Mouse (Mus musculus) testis, postnatal 10 days (tissue): Measurements from ENCODE around the gene Abi1.
"Not testable (repeated sequence)": the region's sequence is repeated elsewhere in the genome, so short reads cannot be mapped to it uniquely, and the experiment has no call there.

Experiments
- DNase-seq: peaks from one replicate; pipeline ENCODE4 v3.0.0; 2021; ENCODE audit warnings: low spot score

The Abi1 gene

GRCm38 (mm10) chr2:22961681-22962080, 78.4 kb downstream of the Abi1 start:
- no peak for DNase-seq

DNA sequence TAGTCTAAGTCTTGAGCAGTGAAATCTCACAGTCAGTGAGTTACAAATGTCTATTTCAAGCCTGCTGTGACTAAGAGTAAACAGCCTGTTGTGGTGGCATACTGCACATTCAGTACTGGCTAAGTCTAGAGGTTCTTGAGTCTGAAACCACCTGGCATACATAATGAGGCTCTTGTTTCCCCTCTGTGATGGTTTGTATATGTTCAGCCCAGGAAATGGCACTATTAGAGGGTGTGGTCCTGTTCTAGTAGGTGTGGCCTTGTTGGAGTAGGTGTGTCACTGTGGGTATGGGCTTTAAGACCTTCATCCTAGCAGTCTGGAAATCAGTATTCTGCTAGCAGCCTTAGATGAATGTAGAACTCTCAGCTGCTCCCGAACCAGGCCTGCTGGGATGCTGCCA, 82.6 kb downstream of the Abi1 start:
- no peak for DNase-seq

GRCm38 (mm10) chr2:22955914-22956313, 84.1 kb downstream of the Abi1 start:
- DNase-seq = no peak

DNA sequence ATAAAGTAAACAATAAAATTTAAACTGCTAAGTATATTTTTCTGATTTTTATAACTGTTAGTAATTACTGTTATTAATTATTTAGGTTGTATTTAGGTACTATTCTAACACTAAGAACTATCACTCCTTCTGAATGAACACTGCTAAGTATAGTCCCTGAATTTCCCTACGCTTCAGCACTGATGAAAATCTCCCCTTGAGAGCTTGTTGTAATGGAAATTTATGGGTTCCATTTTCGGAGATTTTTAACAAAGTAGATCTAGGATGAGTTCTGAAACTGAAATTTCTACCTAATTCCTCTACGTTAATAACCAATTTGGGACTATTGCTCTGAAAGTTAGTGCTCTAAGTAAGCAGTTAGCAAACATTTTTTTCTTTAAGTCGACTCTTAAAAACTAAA, 85.8 kb downstream of the Abi1 start:
- DNase-seq = no peak

- no peak for DNase-seq
These were observed 90.1 kb downstream of the Abi1 start for GRCm38 (mm10) chr2:22949956-22950355.

GRCm38 (mm10) chr2:22933556-22933955, 106.5 kb downstream of the Abi1 start:
- DNase-seq = no peak

- DNase-seq = no peak
These were observed 111.8 kb downstream of the Abi1 start for GRCm38 (mm10) chr2:22928259-22928658.

- not testable (repeated sequence) for DNase-seq
These were observed 114.1 kb downstream of the Abi1 start for GRCm38 (mm10) chr2:22925911-22926310.

- DNase-seq = no peak
These were observed 121.4 kb downstream of the Abi1 start for GRCm38 (mm10) chr2:22918651-22919050.

GRCm38 (mm10) chr2:22914421-22914820, 125.6 kb downstream of the Abi1 start:
- no peak for DNase-seq

- no peak for DNase-seq
These were observed 136.1 kb downstream of the Abi1 start for GRCm38 (mm10) chr2:22903947-22904346.

DNA sequence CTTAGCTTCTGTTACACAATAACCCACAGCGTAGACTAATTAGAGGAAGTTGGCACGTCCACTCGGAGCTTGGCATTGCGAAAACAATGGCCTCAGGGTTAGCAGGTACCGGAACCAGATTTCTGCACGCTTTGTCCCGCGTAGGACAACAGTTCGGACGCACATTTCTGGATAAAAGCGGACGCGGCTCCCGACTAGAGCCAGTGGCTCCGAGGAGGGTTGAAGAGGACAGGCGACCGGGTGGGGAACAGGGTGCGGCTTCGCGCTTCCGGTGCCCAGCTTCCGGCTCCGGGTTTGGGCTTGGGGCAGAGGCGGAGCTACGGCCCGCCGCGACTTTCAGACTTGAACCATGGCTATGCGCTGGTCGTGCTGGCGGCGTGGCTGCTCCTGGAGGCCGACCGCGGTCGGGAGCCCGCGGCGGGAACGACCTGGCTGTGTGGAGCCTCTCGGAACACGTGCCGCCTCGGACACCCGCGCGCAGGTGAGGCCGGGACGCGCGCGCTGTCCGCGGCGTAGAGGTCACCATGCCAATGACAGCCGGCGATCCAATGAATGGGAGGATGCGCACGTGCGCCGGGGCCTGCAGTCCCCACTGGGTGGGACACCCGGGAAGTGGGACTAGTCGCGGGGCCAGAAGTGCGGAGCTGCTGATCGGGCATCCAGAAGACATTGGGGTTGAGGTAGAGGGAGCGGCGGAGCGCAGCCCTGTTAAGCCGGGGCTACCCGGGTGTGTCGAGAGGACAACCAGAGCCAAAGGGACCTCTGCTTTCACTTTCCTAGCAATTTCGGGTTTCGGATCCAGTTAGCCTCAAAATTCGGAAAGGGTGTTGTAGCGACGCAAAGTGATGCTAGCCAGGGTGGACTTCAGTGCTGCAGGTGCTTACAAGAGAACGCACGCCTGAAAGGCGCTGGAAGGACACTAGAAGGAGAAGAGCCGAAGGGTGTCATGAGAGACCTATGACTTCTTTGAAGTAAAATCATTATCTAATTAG, 144.5 kb downstream of the Abi1 start, which contains the start of gene Pdss1:
Gene Pdss1 (plus strand): TSS at position 241 of the 992 bp plus-strand sequence.
- peak; percentile 89 for DNase-seq

GRCm38 (mm10) chr2:22894932-22895281, 145.1 kb downstream of the Abi1 start:
- no peak for DNase-seq
